Mouse (Mus musculus) testis, adult 2 months (tissue): ENCODE measurements at regions not wholly inside any gene's neighbourhood (a gene's known extent, or its start where the extent isn't known, plus 50 kb on each side); places are given as distances from the start of the nearest gene placed in this dataset.

Experiments used
- CTCF ChIP-seq: fragments of 200-500 bp; IDR thresholded peaks from 2 replicates; pipeline ENCODE4 v1.5.1; 2012; ENCODE audit warnings: low read depth, mild to moderate bottlenecking, inconsistent platforms, low read length, moderate library complexity; ENCODE audit not compliant: control insufficient read depth, insufficient read depth, insufficient replicate concordance
- POLR2A ChIP-seq: fragments of 200-500 bp; IDR thresholded peaks from 2 replicates; pipeline ENCODE4 v1.6.1; 2012; ENCODE audit warnings: low read depth, mild to moderate bottlenecking, inconsistent platforms, low read length, moderate library complexity; ENCODE audit not compliant: control insufficient read depth

DNA sequence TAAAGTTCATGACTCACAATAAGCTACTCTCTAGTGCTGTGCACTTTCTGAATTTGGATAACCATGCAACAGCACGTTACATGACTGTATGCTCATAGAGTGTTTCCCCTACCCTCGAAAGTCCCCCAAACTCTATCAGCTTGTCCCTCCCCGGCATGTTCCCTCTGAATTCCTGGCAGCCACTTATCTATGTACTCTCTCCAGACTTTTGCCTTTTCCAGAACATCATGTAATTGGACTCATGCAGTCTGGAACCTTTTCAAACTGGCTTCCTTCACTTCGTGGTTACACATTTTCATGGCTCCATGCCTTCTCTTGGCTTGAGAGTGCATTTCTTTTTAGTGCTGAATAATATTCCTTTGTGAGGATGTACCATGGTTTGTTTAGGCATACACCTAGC, 436.8 kb upstream of the Kif2a start:
- TF ChIP-seq CTCF (no peak), POLR2A (no peak)
